Mouse (Mus musculus): ENCODE data around the gene Ccdc70.

- TF ChIP-seq GATA1 (IDR thresholded peaks at IDR 0.05; ENCODE audit: borderline replicate concordance, low read length): no peak
- TF ChIP-seq FLI1 (IDR thresholded peaks at IDR 0.05; ENCODE audit: low read length): no peak
These were observed at the start of gene Ccdc70 for GRCm38 (mm10) chr8:21969475-21969874.

All from megakaryocyte, embryonic 14.5 days (primary cell).